Mouse (Mus musculus) kidney, embryonic 16.5 days (tissue): Measurements from ENCODE around the gene Lmod3. TPM values are rescaled to one million over a fixed set of nuclear protein-coding genes. Genes with fewer than 3 reads are reported as not detected.

Source experiments
- ATAC-seq: fragments of 200-750 bp; cut with Nextera tagmentation; 2 replicates; pipeline ENCODE4 v1.8.0; 2017; ENCODE audit warnings: moderate TSS enrichment; ENCODE audit not compliant: low FRiP score, low TSS enrichment
- H3K27ac ChIP-seq: fragments of 300-500 bp; sonication (generic); 2 replicates; pipeline ENCODE4 v1.5.1; 2014; ENCODE audit warnings: low read length
- H3K27me3 ChIP-seq: fragments of 300-500 bp; sonication (generic); 2 replicates; pipeline ENCODE4 v1.6.1; 2014; ENCODE audit warnings: low read length, control low read depth, mixed read lengths; ENCODE audit not compliant: insufficient read depth
- H3K36me3 ChIP-seq: fragments of 300-500 bp; sonication (generic); 2 replicates; pipeline ENCODE4 v1.6.1; 2014; ENCODE audit warnings: low read length, control low read depth, mixed read lengths; ENCODE audit not compliant: insufficient read depth
- H3K4me1 ChIP-seq: fragments of 300-500 bp; sonication (generic); 2 replicates; pipeline ENCODE4 v1.6.1; 2014; ENCODE audit warnings: low read length, control low read depth, mixed read lengths; ENCODE audit not compliant: insufficient read depth
- H3K4me2 ChIP-seq: fragments of 300-500 bp; sonication (generic); replicated peaks from 2 replicates; pipeline ENCODE4 v1.6.1; 2014; ENCODE audit warnings: low read depth, low read length
- H3K4me3 ChIP-seq: fragments of 300-500 bp; sonication (generic); 2 replicates; pipeline ENCODE4 v1.5.1; 2014; ENCODE audit warnings: mild to moderate bottlenecking, low read length
- H3K9ac ChIP-seq: fragments of 300-500 bp; sonication (generic); replicated peaks from 2 replicates; pipeline ENCODE4 v1.6.1; 2014; ENCODE audit warnings: low read length
- H3K9me3 ChIP-seq: fragments of 300-500 bp; sonication (generic); 2 replicates; pipeline ENCODE4 v1.6.1; 2016; ENCODE audit warnings: low read length, control low read depth
- WGBS: fragments of 180-500 bp; shearing (Covaris S2); extraction: QIAGEN DNeasy Blood & Tissue Kit; methylation state at CpG from one replicate; pipeline ENCODE4 v1.1.7; 2014; 5-methylcytosine and 5-hydroxymethylcytosine counted together
- polyA plus RNA-seq: library from polyadenylated mRNA; unstranded; fragments of >200 nt; fragmentation: Nextera tagmentation; extraction: Ambion mirVana; gene quantifications from 2 replicates; pipeline ENCODE4 v1.2.1, GENCODE M21; 2015

Lmod3 gene
- 0.15 and 0.52 TPM in 2 replicates for polyA plus RNA-seq

DNA sequence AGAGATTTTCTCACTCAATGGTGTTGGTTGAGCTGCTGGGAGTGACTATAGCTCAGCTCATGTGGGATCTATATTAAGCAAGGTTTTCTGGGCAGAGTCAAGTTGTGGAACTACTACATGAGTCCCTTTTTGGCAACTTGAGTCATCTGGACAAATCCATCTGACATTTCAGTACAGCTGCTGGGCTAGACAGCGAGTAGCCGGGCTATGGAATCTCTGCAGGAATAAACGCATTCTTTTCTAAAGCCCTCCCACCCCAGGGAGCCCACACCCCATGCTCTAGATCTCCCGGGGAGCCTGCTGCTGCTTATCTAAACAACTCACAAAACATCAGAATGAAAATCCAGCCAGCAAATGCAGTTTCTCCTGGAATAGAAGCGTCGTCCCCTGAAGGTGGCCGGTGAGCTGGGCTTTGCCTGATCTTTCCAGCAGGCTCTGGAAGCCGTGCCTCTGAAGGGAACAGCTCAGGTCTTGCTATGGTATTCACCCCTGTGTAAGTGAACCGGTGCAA is at the start of gene Lmod3:
Gene Lmod3, minus strand, starts transcription at position 49 of the 511 bp plus-strand sequence.
- 36% methylated on average over 9 of the region's 9 CpGs for WGBS
- H3K9me3 ChIP-seq: no peaks in the 10 kb centered on the region
- no peaks in the 10 kb centered on the region for H3K36me3 ChIP-seq
- no peak within 1 kb of the TSS for H3K4me2 ChIP-seq
- H3K9ac ChIP-seq: no peak within 1 kb of the TSS
- H3K27ac ChIP-seq: no peak within 1 kb of the TSS
- no peak for ATAC-seq
- no peak within 1 kb of the TSS for H3K4me3 ChIP-seq
- H3K4me1 ChIP-seq: no peaks in the 10 kb centered on the region
- no peaks in the 10 kb centered on the region for H3K27me3 ChIP-seq

DNA sequence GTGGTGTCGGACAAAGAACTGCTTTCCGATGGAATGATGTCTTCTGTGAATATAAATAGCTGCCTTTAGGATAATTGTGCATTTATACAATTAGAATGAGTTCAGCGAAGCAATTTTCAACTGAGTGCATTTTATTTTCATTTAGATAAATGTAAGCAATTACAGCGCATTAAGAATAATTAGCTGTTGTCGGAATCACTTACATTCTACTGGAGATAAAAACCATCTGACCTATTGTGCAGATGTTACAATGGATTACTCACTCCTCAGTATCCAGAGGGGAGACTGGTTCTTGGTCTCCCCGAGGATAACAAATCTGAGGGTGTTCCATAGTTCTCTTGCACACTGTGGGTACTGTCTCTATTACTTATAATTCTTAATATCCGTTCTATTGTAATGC is 49.7 kb upstream of the Lmod3 start:
- Histone ChIP-seq H3K9ac (no peak overlapping the region), H3K9me3 (no peaks in the 10 kb centered on the region), H3K4me3 (no peak overlapping the region), H3K36me3 (peaks cover 40% of the 10 kb centered on the region), H3K27ac (no peak overlapping the region), H3K4me1 (no peaks in the 10 kb centered on the region), H3K27me3 (no peaks in the 10 kb centered on the region), H3K4me2 (no peak overlapping the region)
- no peak for ATAC-seq
- 91% methylated on average over 7 of the region's 7 CpGs for WGBS

DNA sequence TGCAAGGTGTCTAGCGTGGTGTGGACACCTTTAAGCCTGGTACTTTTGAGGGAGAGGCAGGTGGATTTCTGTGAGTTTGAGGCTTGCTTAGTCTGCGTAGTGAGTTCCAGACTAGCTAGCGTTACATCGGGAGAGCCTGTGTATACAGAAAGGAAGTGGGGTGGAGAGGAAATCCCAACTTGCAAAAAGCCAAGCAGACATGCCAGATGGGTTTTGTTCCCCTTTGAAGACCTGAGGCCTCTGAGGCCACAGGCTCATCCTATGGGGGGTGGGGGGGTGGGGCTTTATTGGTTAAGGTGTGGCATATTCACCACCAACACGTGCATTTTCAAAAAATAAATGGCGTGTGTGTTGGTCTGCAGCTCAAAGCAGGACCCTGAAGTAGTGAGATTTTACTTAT is 48.1 kb upstream of the Lmod3 start:
- H3K27me3 ChIP-seq: no peaks in the 10 kb centered on the region
- peaks cover 45% of the 10 kb centered on the region for H3K36me3 ChIP-seq
- H3K9ac ChIP-seq: no peak overlapping the region
- H3K9me3 ChIP-seq: no peaks in the 10 kb centered on the region
- H3K4me2 ChIP-seq: no peak overlapping the region
- 89% methylated on average over 6 of the region's 6 CpGs for WGBS
- no peaks in the 10 kb centered on the region for H3K4me1 ChIP-seq
- ATAC-seq: no peak
- H3K4me3 ChIP-seq: no peak overlapping the region
- H3K27ac ChIP-seq: no peak overlapping the region

DNA sequence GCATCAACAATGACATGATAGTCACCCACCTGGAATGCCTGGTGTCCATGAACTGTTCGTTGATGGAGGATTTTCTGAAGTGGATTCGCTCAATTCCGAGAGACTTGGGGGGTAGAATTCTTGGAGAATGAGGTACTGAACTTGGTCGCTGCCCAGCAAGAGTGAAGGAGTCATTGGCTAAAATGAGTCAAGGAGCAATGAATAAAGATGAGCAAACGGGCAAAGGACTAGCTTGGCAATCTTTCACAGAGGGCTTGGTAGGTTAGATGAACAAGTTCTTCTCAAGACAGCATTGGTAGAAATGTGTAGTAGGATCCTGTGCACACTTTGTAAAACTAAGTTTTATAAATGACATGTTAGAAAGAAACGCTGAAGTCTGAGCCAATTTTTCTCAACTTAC is 47.6 kb upstream of the Lmod3 start:
- Histone ChIP-seq H3K27ac (no peak overlapping the region), H3K27me3 (no peaks in the 10 kb centered on the region), H3K36me3 (peaks cover 46% of the 10 kb centered on the region), H3K4me3 (no peak overlapping the region), H3K4me1 (no peaks in the 10 kb centered on the region), H3K4me2 (no peak overlapping the region), H3K9me3 (no peaks in the 10 kb centered on the region), H3K9ac (no peak overlapping the region)
- WGBS: 92% methylated on average over 6 of the region's 6 CpGs
- ATAC-seq: no peak

DNA sequence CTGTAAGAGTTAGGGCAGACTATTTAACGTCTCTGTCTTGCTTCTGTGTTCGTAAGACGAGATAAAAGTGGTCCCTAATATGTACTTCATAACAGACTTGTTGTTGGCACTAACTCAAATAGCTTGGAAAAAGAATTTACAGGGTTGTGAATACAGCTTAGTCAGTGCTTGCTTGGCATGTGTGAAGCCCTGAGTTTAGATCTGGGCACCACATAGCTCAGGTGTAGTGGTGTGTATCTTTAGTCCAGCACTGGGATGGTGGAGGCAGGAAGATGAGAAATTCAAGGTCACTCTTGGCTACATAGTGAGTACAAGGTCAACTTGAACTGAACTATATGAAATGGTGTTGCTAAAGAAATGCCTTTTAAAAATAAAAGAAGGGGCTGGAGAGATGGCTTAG is 44.6 kb upstream of the Lmod3 start:
- Histone ChIP-seq H3K27me3 (no peaks in the 10 kb centered on the region), H3K4me1 (no peaks in the 10 kb centered on the region), H3K36me3 (peaks cover 44% of the 10 kb centered on the region), H3K4me3 (no peak overlapping the region), H3K9ac (no peak overlapping the region), H3K27ac (no peak overlapping the region), H3K4me2 (no peak overlapping the region), H3K9me3 (no peaks in the 10 kb centered on the region)
- 80% methylated on average over 3 of the region's 3 CpGs for WGBS
- ATAC-seq: no peak; the same call in 1 of the 2 replicates

DNA sequence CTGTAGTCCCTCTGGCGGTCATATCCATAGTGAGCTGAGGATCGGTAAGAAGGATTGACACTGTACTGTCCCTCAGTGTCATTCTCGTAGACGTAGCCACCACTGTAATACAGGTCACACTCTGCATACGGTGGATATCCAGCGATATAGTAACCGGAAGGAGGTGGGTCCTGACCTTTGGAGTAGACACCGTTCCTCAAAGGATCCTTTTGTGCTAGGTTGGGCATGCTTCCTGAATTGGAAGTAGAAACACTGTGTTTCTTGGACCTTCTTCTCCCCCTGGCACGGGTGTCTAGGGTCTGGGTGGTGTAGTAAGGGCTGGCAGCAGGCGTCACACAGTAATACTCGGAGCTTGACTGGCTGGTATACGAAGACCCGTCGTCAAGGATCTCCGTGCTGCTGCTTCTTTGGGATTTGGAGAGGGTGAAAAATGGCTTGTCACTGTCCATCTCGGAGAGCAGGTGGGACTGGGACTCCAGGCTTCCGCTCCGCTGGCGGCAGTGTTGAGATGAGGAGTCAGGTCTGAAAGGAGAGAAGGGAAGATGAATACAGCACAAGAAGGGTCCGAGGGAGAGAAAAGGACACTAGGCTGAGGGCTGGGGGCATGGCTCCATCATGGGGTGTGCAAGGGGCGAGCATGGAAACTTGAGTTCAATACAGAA is 43.4 kb upstream of the Lmod3 start:
- H3K9me3 ChIP-seq: no peaks in the 10 kb centered on the region

DNA sequence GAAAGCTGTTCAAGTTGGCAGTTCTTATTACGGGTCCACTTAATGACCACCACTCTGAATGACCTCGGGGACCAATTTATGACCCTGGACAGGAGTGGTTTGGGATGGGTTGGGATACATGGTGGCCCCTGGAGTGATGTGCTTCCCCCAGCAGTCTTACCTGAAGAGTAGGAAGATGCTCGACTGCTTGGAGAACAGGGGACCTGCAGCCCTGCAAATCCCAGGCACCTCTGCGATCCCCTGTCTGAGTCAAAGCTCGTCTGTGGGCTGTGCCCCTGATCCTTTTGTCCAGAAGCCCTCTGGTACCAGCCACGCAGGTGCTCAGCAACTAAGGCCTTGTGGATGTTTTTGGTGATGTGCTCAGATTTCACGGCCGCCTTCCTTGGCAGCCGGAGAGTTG is 42.9 kb upstream of the Lmod3 start:
- H3K27ac ChIP-seq: no peak overlapping the region

More for the DNA sequence above, 43.4 kb upstream of the Lmod3 start:
- Histone ChIP-seq H3K4me2 (no peak overlapping the region), H3K9ac (no peak overlapping the region), H3K27ac (no peak overlapping the region), H3K4me1 (peaks cover 3% of the 10 kb centered on the region; the same call in 1 of the 2 replicates), H3K36me3 (peaks cover 52% of the 10 kb centered on the region), H3K27me3 (no peaks in the 10 kb centered on the region), H3K4me3 (no peak overlapping the region)
- no peak for ATAC-seq
- 96% methylated on average over 21 of the region's 21 CpGs for WGBS

DNA sequence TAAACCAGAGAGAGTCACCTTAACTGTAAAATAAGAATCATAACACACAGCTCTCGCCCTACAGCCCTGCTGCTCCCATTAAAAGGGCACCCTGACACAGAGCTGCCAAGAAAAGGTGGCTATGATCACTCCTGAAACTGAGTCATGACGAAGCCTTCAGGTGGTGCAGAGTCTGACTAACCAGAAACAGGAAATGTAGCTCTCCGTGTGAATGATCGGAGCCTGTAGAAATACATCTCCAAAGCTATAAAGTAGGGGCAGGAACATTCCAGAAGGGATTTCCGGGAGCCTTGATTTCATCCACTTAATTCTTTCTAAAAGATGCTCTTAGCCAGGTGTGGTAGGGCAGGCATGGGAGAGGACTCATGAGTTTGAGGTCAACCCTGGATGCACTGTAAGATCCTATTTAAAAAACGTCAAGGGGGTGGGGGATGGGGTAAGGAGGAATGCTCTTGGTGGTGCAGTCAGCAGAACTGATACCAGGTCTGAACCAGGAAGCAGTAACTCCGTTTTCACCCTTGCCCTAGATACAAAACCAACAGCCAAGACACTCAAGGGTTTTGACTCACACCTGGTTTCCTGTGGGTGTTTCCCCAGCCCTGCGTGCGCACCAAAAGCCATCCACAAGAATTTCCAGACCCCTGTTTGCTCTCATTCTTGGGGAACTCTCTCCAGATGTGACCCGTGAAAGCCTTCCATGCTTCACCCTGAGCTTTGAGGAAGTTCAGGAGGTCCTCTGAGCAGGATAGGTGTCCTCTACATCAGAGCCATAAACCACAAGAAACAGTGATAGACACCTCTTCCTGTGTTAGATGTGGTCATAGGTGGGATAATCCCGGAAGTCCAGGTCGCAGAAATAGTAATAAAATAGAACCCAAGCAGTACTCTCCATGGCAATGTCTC is 41.4 kb upstream of the Lmod3 start:
- no peak overlapping the region for H3K4me3 ChIP-seq
- no peak overlapping the region for H3K27ac ChIP-seq
- H3K36me3 ChIP-seq: peaks cover 48% of the 10 kb centered on the region
- H3K9me3 ChIP-seq: no peaks in the 10 kb centered on the region
- H3K4me2 ChIP-seq: no peak overlapping the region
- H3K4me1 ChIP-seq: peaks cover 9% of the 10 kb centered on the region
- ATAC-seq: no peak
- no peaks in the 10 kb centered on the region for H3K27me3 ChIP-seq
- 75% methylated on average over 12 of the region's 12 CpGs for WGBS
- H3K9ac ChIP-seq: no peak overlapping the region

More for the DNA sequence above, 42.9 kb upstream of the Lmod3 start:
- Histone ChIP-seq H3K9ac (no peak overlapping the region), H3K9me3 (no peaks in the 10 kb centered on the region), H3K27me3 (no peaks in the 10 kb centered on the region), H3K4me2 (no peak overlapping the region), H3K4me1 (peaks cover 3% of the 10 kb centered on the region; the same call in 1 of the 2 replicates), H3K36me3 (peaks cover 52% of the 10 kb centered on the region), H3K4me3 (no peak overlapping the region)
- WGBS: 82% methylated on average over 9 of the region's 9 CpGs
- ATAC-seq: no peak

DNA sequence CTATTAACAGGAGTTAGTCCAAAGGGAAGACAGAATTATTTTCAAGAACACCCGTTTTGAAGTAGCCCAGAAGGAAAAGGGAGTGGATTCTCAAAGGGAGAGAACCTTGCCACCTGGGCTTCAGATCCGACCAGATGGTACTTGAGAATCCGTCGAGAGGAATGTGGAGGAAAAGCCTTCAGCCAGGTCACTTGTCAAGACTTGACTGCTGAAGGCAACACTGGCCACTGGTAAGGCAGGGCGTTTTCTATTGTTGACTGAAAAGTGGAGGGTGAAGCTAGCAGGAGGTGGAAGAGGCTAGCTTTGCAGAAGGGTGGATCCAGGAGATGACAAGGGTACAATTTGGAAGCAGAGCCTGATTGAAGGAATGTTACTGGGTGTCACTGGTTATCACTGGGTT is 40.3 kb upstream of the Lmod3 start:
- H3K27me3 ChIP-seq: no peaks in the 10 kb centered on the region
- H3K4me1 ChIP-seq: peaks cover 10% of the 10 kb centered on the region
- H3K9ac ChIP-seq: no peak overlapping the region
- 83% methylated on average over 5 of the region's 5 CpGs for WGBS
- no peak for ATAC-seq
- H3K4me2 ChIP-seq: no peak overlapping the region
- no peak overlapping the region for H3K27ac ChIP-seq
- no peaks in the 10 kb centered on the region for H3K9me3 ChIP-seq
- H3K36me3 ChIP-seq: peaks cover 40% of the 10 kb centered on the region
- H3K4me3 ChIP-seq: no peak overlapping the region

DNA sequence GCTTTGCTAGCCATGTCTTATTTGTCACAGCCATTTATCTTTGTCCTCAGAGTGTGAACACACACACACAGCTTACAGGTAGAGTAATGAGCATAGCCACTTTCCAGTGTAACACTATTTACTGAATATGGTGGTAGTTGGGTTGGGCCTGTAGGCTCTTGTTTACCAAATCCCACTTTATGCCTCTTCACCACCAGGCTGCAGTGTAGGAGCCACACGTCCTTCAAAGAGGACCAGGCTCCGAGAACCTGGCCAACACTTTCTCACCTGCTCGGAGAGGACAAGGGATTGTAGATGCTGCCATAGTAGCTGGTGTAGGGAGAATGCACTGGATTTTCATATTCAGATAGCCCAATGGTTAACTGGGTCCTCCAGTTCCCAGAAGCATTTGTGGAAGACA is 39.5 kb upstream of the Lmod3 start:
- Histone ChIP-seq H3K4me1 (peaks cover 10% of the 10 kb centered on the region), H3K27me3 (no peaks in the 10 kb centered on the region), H3K4me3 (no peak overlapping the region), H3K9ac (no peak overlapping the region), H3K4me2 (no peak overlapping the region), H3K27ac (no peak overlapping the region), H3K9me3 (no peaks in the 10 kb centered on the region), H3K36me3 (peaks cover 35% of the 10 kb centered on the region)
- no peak for ATAC-seq
- WGBS: 90% methylated on average over 3 of the region's 3 CpGs
